Mouse (Mus musculus) sigmoid colon, adult 10 weeks (tissue): ENCODE data around the gene Acp7. TPM values are rescaled to one million over a fixed set of nuclear protein-coding genes. Genes with fewer than 3 reads are reported as not detected.

Source experiments
- polyA plus RNA-seq: library from polyadenylated mRNA; stranded (reverse); fragments of 350-450 nt; fragmentation: Illumina TruSeq; extraction: RNeasy Lipid Tissue Mini Kit (QIAGEN cat#74804); gene quantifications from one replicate; pipeline ENCODE4 v1.2.3, GENCODE M21; 2014; ENCODE audit warnings: low read depth, low replicate concordance

The Acp7 gene
- polyA plus RNA-seq: not detected

GRCm38 (mm10) chr7:28631073-28631472 lies at the start of gene Acp7:
Gene Acp7, minus strand, starts transcription at chr7:28631332.

GRCm38 (mm10) chr7:28597642-28598446 lies 33.3 kb downstream of the Acp7 start, which contains the start of the genes Samd4b and Pak4:
Gene Samd4b, minus strand, starts transcription at chr7:28598144.
Gene Pak4, minus strand, starts transcription at chr7:28598185.

Other genes with a start within 250 kb of the Acp7 start
- 1.5 TPM for gene Med29, start 238.6 kb downstream of the Acp7 start, polyA plus RNA-seq
- 58.5 TPM for gene Paf1, start 238.4 kb downstream of the Acp7 start, polyA plus RNA-seq
- 17.7 TPM for gene Gmfg, start 193.9 kb downstream of the Acp7 start, polyA plus RNA-seq
- not detected for gene Lrfn1, start 179.4 kb downstream of the Acp7 start, polyA plus RNA-seq
- not detected for gene Ifnl2, start 120.9 kb downstream of the Acp7 start, polyA plus RNA-seq
- gene Ifnl3, start 108.5 kb downstream of the Acp7 start, polyA plus RNA-seq: not detected
- 2.4 TPM for gene Sycn, start 90.4 kb downstream of the Acp7 start, polyA plus RNA-seq
- gene Nccrp1, start 84.1 kb downstream of the Acp7 start, polyA plus RNA-seq: not detected
- 11.5 TPM for gene Samd4b, start 33.2 kb downstream of the Acp7 start, polyA plus RNA-seq
- gene Pak4, start 33.1 kb downstream of the Acp7 start, polyA plus RNA-seq: 3.4 TPM
- gene Fbxo27, start 61.5 kb upstream of the Acp7 start, polyA plus RNA-seq: not detected
- gene Fbxo17, start 85.5 kb upstream of the Acp7 start, polyA plus RNA-seq: 1.5 TPM
- 12.6 TPM for gene Mrps12, start 110.5 kb upstream of the Acp7 start, polyA plus RNA-seq
- not detected for gene Sars2, start 110.7 kb upstream of the Acp7 start, polyA plus RNA-seq
- not detected for gene Ccer2, start 124.8 kb upstream of the Acp7 start, polyA plus RNA-seq
- 17.9 TPM for gene Sirt2, start 135.4 kb upstream of the Acp7 start, polyA plus RNA-seq
- not detected for gene Nfkbib, start 136.2 kb upstream of the Acp7 start, polyA plus RNA-seq
- gene Rinl, start 157.6 kb upstream of the Acp7 start, polyA plus RNA-seq: 1.8 TPM
- gene Hnrnpl, start 177.2 kb upstream of the Acp7 start, polyA plus RNA-seq: 380 TPM
- 14.0 TPM for gene Ech1, start 193.9 kb upstream of the Acp7 start, polyA plus RNA-seq
- gene Lgals4, start 202.5 kb upstream of the Acp7 start, polyA plus RNA-seq: 405 TPM
- gene Lgals7, start 232.5 kb upstream of the Acp7 start, polyA plus RNA-seq: not detected